Mouse (Mus musculus): Measurements from ENCODE around the gene Krt78.

DNA sequence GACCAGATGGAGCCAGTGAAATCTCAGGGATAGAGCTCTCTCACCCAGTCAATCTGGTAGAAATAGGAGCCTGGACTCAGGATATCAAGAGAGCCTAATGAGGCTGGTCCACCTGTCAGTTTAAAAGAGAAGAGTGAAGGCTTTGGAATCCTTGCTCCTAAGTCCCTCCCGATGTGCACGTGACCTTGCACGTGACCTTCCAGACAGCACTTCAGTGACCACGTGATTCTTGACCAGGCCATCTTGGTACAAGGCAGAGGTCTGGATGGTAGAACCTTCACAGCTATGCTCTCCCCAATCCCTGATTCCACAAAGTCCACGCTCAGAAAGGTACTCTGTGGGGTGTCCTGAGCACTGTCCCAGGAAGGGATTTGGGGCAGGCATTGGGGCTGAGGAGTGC is 49.2 kb downstream of the Krt78 start:
- no peak for TF ChIP-seq CTCF (conservative IDR thresholded peaks at IDR 0.05; ENCODE audit: low read length)
- no peak for TF ChIP-seq NANOG (IDR thresholded peaks at IDR 0.05; ENCODE audit: borderline replicate concordance, low read length)
- TF ChIP-seq POU5F1 (IDR thresholded peaks at IDR 0.05; ENCODE audit: borderline replicate concordance, low read length), result no peak

All from E14TG2a.4 (cell line).